Mouse (Mus musculus) layer of hippocampus, adult 11-12 months (tissue): ENCODE results near the gene Mrpl24.

Experiments used
- DNase-seq: peaks from one replicate; pipeline ENCODE4 v3.0.0; 2022; ENCODE audit warnings: low spot score

Mrpl24 gene

DNA sequence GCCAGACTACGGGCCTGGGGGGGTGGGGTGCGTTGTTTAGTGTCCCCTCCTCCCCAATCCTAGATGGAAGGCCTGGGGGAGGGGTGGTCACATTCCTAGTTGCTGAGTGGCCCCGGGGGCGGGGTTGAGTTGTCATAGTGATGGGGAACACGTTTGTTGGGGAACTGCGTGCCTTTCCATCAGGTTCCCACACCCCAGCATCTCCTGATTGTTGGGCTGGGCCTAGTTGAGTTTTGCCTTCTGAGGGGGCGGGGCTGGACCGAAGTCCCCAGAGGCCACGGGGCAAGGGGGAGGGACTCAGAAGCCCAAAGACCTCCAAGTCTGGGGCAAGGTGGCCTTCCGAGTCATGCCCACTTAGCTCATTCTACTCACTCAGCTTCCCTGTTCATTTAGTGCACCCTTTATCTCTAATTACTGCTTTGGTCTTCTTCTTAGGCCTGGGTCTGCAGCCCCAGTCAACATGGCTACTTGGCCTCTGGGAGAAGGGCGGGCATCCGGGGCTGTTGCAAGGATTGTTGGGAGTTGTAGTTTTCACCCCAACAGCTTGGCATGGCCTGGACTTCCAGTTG lies 8.6 kb upstream of the Mrpl24 start:
- DNase-seq, result peak; percentile 73

DNA sequence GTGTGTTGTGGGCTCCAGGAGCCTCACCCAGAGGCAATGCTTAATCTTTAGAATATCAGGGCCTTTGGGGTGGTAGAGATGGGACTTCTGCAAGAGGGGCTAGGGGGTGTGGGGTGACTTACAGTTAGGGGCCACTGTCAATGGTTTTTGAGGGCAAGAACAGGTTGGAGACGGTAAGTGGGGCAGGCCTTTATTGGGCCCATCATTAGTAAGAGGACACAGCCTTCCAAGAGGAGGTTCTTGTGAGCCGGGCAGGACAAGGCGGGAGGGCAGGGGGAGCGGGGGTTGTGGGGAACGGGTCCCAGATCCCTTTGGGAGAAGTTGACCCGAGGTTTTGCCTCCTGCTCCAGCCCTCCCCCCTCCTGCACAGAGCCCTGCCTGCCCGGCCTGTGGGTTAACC lies 5.8 kb upstream of the Mrpl24 start:
- no peak for DNase-seq

DNA sequence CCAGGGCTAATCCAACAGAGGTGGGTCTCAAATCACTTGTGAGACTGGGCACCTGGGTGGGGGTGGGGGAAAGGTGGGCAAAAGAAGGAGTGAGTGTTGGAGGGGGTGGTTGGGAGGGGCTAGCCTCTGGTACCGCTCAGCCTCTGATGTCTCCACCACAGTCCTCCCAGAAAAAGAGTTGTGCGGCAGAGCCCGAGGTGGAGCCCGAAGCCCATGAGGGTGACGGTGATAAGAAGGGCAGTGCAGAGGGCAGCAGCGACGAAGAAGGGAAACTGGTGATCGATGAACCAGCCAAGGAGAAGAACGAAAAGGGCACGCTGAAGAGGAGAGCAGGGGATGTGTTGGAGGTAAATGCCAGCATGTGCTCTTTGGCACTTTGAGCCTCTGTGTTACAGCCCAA lies 5.4 kb upstream of the Mrpl24 start:
- no peak for DNase-seq

DNA sequence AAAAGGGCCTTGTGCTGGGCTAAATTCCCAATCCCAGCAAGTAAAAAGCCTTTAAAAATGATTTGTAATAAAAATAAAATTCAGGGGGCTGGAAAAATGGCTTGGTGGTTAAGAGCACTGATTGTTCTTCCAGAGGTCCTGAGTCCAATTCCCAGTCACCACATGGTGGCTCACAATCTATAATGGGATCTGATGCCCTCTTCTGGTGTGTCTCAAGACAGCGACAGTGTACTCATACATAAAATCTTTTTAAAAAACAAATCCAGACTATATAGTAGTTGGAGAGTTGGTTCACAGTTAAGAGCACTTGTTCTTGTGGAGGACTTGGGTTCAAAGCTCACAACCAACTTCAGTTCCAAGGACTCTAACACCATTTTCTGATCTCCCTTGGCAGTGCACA lies 2.3 kb upstream of the Mrpl24 start:
- DNase-seq, result no peak

DNA sequence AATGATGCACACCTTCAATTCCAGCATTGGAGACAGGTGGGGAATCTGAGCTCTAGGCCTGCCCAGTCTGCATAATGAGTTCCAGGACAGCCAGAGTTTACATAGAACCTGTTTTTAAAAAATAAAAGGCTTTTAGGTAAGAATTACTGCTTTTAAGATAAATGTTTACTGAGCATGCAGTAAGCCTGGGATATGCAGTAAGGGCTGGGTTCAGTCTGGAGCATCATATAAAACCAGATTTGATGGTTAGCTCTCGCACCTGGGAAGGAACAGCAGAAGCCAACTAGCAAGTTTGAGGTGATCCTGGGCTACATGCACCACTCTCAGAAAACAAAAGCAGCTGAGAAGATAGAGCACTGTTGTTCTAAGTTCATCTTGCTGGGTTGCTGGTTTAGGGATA lies 755 bp upstream of the Mrpl24 start:
- DNase-seq, result no peak

DNA sequence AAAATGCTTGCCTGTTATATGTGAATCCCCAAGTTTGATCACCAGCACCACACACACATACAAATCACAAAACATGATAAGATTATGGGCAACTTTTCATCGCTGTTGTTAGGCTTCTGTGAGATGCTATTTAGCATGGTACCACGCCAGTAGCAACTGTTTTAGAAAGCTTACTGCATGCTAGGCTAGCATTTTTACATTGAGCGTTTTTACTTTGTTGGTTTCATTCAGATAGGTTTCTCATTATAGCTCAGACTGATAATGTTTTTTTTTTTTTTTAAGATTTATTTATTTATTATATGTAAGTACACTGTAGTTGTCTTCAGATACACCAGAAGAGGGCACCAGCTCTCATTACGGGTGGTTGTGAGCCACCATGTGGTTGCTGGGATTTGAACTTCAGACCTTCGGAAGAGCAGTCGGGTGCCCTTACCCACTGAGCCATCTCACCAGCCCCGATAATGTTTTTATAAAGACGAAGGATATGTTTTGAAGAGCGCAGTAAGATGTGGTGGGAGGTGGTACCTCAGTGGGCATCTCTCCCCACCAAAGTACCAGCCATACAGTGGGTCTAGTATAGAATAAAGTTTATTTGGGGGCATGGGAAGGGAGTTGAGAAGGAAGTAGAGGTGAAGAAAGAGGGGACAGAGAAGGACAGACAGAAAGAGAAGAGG lies 1.1 kb downstream of the Mrpl24 start:
- DNase-seq, result no peak

DNA sequence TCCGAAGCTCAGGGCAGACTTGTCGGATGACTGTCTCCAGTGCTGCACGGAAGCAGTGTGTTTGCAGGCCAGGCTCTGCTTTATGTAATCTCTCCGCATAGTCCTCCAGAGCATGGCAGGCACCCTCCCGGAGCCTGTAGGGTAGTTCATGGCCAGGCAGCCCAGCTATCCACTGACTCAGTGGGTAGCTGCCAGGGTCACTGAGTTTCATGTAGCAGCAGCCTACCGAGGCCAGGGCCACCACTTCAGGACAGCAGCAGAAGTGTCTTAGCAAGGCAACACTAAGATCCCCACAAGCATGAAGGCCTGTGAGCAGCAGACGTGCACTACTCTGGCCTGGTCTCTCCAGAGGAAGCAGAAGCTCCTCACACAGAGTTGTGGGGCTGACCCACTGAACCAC lies 5.7 kb downstream of the Mrpl24 start:
- DNase-seq, result no peak

DNA sequence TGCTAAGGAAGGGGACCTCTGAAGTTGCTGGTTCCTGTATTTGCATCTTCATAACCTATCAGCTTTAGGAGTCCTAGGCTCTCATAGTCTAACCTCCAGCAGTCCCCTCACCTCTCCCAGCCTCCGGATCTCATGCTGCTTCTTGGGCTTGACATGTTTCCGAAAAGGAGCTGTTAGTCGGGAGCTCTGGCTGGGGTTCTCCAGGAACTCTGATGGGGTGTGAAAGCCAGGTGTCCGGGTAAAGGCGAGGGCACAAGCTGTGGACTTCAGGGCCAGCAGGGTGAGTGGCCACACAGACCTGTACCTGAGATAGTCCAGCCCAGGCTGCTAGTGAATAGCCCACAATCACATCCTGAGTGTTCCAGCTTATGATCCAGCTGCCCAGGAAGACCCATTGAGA lies 8.1 kb downstream of the Mrpl24 start:
- no peak for DNase-seq

DNA sequence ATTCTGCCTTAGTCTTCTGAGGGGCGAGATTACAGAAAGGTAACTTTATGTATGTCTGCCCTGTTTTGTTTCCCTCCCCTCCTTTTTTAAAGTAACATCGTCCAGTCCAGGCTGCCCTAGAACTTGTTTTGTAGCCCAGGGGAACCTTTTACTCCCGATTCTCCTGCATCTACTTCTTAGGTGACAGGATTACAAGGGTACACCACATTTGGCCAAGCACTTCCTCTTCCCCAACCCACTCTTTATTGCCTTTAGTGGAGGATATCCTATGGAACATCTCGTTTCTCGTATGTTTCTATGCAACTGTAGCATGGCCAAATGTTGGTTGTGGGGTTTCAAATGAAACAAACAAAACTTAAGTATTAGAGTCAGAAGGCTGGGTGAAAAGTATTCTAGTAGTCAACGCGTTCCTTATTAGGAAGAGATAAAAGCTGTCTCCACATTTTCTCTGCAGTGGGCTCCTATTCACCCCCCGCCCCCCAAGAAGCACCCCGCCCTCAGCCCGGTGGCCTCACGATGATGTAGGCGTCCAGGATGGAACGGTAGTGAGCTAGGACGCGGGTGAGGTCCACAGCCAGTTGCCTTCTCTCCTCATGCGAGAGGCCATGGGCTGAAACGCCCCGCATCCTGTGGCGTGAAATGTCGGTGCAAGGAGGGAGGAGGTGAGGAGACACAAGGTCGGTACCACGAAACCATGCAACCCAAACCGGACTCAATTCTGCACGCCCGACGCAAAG lies 10.2 kb downstream of the Mrpl24 start:
- no peak for DNase-seq

DNA sequence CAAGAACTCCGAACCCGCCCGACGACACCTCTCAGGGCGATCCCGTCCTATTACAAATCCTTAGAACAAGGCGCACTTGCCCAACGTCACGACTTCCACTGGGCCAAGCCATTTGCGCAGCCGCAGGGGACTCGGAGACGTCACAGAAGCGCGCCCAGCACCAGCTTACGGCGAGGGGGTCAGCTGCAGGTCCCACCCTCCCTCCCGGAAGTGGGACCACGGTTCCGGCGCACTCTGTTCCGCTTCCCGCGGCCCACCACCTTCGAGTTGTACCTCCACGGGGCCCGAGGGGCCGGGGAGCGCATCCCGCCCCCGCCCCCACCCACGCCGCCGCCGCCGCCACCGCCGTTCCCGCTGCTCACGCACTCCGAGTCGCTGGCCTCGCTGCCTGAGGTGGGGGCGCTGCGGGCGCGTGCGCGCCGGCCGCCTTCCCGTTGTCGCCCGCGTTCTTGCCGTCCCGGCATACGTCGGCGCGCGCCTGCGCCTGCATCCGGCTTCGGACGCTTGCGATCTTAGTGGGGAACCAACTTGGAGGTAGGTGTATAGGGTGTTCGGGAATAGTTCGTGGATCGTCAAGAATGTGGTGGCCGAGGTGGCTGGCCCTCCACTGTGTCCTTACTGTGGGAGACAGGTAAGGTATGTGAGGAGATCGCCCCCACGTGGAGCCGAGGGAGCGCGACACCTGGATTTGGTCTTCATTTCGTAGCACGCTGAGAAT lies 10.9 kb downstream of the Mrpl24 start, which contains the start of the genes Isg20l2 and Rrnad1:
Gene Isg20l2 (plus strand): TSS at position 237 of the 718 bp plus-strand sequence.
Gene Rrnad1 (minus strand): TSS at position 640 of the 718 bp plus-strand sequence.
- DNase-seq, result peak; percentile 97

DNA sequence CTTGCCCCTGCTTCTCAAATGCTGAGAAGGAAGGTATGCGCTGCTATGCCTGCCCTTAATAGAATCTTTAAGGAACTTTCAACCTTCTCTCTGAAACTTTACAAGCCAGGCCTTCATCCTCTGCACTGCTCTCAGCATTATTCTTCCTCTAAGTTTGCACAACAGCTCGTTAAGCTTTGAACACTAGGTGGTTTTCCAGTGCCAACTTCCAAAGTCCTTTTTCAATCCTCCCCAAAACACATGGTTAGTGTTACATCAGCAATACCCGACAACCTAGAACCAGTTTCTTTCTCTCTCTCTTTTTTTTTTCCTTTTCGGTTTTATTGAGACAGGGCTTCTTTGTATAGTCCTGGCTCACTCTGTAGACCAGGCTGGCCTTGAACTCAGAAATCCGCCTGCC lies 14.7 kb downstream of the Mrpl24 start:
- DNase-seq, result no peak

DNA sequence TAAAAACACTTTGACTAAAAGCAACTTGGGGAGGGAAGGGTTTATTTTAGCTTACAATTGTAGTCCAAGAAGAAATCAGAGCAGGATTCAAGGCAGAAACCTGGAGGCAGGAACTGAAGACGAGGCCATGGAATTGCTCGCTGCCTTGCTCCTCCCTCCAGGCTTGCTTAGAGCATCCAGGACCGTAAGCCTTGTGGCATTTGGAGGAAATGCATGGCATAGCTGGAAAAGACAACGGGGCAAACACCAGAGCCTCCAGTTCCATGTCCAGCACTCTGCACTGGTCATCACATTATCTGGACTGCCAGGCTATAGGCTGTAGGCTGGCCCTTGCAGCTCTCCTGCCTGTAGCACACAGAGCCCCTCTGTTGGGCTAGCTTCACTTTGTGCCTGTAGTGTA lies 15.2 kb downstream of the Mrpl24 start:
- no peak for DNase-seq

DNA sequence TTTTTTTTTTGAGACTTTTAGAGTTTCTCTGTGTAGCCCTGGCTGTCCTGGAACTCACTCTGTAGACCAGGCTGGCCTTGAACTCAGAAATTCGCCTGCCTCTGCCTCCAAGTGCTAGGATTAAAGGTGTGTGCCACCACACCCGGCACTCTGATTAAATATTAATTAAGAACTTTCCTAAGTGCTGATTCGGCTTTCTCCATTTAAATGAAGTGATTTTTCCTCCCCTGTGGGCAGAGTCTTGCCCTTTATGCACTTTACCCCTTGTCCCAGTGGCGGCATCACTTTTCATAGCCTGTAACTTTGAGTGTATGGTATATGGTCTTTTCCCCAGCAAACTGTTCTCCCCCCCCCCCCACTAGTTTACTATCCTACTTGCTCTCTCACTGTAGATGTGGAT lies 15.9 kb downstream of the Mrpl24 start:
- DNase-seq, result no peak

DNA sequence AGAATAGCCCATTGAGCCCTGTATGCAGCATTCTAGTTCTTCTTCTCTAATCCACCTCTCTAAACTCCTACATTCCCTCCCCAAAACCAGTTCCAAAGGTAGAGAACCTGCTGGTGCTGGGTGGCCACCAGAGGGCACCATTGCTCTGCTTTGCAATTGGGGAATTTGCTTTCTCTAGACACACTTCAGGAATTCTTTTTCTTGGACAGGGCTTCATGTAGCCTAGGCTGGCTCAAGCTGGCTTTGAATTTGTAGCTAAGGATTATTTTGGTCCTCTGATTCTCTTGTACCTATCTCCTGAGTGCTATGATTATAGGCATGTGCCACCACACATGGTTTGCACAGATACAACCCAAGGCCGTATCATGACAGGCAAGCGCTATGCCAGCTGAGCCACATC lies 16.5 kb downstream of the Mrpl24 start:
- peak; percentile 71 for DNase-seq

DNA sequence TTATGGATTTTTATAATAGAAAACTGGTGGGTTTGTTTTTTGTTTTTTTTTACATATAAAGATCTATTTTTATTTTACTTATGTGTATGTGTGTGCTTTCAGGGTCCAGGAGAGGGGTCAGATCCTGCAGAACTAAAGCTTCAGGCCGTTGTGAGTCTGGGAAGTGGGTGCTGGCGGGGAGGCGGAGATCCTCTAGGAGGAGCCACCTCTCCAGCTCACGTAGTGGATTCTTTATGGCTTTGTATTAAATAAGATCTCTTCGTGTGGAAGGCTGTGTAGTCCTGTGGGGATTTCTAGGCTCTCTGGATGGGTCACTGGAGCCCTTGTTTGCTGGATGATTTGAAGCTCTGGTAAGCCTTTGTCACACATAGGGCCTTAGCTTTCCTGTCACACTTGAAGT lies 21.3 kb downstream of the Mrpl24 start:
- DNase-seq, result no peak

DNA sequence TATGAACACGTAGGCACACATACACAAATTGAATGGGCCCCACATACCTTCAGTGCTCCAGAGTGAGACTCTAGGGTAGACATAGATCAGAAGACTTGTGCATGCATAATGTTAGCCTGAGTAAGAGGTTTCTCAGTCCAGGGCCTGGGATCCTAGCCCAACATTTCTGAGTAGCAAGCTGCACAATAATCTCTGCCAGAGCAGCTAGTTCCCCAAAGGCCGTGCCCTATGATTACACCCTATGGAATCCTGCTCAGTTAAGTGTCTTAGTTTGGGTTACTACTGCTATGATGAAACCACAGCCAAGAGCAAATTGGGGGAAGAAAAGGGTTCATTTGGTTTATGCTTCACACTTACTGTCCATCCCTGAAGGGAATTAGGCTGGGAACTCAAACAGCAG lies 23.2 kb downstream of the Mrpl24 start:
- DNase-seq, result no peak

DNA sequence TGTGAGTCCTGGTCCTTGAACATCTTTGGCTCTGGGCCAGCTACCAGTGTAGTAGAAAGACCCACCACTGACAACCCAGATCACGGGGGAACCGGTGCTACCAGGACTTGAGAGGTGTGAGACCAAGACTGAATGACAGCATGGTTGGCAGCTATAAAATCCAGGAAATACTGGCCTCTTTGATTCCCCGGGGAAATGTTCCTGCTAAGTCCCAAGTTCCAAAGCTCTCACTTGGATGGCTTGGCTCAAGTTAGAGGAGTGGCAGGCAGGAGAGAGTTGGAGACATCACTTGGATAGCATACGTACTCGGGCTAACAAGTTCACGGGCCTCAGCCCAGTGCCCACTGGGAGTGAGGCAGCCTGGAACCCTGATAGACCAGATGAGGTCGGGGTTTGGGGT lies 24.3 kb downstream of the Mrpl24 start:
- DNase-seq, result no peak

DNA sequence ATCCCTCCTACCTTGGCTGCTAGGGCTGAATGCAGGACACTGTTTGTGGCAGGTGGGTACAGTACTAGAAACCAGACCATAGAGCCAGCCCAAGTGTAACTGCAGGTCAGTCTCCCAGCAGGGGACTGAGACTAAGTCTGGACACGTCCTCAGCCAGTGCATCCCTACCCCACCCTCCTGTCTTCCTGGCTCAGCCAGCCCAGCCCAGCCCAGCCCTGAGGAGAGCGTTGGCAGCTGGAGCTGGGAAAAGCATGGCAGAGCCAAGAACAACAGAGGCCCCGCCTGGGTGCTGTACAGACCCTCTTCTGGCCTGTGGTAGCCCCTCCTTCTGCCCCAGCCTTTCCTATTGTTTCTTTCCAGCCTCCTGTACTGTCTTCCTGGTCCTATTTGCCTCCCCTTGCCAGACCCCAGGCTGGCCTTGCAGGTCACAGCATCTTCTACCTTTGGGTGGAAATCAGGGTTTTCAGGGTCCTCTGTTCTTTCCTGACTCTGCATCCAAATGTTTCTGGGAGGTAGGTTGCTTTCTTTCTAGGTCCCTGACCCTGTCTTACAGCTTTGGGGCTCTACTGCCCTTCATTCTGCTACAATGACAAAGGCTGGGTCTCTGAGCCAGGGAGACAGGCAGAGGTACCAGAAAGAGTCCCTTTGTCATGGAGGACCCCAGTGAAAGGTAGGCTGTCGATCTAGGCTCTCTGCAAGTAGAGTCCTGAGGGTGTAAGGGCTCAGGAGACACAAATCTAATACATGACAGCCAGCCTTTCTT lies 25.7 kb downstream of the Mrpl24 start:
- DNase-seq, result no peak

DNA sequence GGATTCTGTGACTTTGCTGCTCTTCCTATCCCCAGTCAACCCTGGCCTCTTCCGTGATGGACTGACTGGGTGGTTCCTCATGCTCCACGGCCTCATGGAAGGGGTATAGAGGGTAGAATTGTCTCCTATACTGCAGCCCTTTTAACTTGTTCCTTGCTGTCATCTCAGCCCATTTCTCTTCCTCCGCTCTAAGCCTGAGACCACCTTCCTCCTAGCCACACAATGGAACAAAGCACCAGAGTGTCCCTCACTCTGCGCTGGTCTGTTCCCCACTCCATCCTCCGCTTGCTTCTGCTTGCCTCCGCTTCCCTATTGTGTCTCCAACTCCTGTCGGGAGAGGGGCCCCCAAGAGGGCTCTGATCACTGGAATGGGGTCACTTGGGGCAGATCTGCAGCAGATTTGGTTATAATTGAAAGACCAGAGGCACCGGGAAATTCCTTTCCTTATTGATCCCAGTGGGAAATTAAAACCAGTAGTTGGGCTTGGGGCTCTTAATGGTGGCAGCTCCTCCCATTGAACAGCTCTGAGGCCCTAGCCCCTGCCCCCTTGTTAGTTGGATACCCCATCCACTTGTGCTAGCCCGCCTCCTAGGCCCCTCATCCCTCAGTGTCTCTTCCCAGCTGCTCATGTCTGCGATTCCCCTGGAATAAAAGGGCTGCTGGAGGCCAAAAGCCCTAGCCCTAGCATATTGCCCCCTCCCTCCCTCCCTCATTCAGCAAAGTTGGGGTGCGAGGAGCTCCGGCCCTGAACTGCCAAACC lies 26.7 kb downstream of the Mrpl24 start:
- no peak for DNase-seq

DNA sequence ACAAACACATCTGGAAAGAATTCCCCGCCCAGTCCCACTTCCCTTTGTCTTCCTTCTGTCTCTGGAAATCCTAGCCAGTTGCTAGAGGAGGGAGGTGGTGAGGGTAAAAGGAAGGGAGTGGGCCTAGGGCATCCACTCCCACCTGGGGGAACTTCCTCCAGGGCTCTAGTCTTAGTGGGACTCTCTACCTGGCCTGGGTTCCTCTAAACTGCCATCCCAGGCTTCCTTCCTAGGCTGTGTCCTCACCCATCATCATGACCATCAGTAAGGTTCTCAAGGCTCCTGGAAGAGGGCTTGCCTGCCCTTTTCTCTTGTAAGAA lies 27.2 kb downstream of the Mrpl24 start:
- no peak for DNase-seq

DNA sequence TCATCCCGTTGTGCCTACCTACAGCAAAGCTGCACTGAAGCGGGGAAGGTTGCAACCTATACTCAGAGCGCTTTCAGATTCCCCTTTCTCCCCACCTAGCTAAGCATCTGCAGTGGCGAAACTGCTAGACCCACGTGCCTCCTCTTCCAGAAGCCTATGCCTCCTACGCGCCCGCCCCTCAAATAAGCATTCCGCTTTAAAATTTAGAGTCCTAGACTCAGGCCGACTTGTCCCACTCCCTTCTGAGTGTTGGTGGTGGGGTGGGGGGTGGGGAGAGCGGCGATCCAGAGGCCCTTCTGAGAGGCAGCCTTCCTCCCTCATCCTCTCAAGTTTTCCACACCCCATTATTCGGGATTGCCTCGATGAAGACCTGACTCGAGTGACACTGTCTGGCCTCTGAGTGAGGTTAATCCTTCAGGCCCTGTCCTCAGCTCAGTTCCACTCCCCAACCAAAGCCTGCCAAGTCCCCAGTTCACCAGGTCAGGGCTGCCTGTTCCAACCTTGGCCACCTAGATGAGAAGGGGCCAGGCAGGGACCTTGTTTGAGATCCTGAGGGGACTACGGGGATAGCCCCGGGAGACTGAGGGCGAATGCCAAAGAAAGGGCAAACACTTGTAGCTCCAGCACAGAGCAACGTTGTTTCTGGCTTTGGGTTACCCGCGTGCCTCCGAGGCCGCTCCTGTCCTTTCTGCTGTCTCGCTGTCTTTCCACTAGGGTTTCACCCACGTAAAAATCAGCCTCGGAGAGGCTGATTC lies 27.9 kb downstream of the Mrpl24 start:
- DNase-seq, result no peak
